Mouse (Mus musculus): Measurements from ENCODE around the gene Sema4a. TPM values are rescaled to one million over a fixed set of nuclear protein-coding genes. Genes with fewer than 3 reads are reported as not detected.

Sema4a gene
- total RNA-seq, 2 experiments from 2014 or later: 20.7 to 57.3 TPM

DNA sequence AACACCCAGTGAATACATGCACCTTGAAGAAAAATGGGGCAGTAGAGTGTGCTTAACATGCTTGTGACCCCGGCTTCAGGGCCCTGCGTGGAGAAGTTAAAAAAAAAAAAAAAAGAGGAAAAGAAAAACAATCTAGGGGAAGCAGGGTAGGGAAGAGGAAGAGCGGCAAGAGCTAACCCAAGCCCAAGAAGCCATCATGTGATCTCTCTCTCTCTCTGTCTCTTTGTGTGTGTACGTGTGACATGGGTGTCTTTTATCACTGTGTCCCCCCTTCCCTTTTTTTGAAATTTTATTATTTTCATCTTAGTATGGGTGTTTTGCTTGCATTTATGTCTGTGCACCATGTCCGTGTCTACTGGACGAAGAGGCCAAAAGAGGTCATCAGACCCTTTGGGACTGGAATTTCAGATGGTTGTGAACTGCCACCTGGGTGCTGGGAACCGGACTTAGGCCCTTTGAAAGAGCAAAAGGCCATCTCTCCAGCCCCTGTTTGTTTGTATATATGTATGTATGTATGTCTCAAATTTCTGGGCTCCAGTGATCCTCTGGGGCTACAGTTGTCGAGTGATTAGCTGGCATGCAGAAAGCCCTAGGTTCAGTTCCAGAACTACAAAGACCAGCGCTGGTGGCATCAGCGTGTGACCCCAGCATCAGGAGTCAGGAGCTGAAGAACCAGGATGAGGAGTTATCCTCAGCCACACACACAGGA, 57.3 kb downstream of the Sema4a start:
- no peak for ATAC-seq (replicated peaks; ENCODE audit: low FRiP score, poor library complexity, severe bottlenecking)

DNA sequence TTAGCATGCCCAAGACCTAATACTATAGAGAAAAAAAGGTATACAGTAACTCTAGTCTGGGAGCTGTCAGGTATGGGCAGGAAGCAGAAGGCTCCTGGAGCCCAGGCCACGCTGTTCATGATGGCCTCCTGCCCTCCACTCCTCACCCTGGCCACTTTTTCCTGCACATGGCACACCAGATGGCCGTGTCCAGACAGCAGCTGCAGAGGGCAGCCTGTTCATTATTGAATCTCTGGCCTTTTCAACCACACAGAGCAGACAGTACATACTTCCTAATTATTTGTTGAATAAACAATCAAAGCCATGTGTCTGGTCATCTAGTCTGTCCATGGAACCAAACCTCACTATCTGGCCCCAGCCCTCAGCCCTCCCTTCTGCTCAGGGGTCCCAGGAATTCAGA, 62.3 kb downstream of the Sema4a start:
- no peak for ATAC-seq (replicated peaks; ENCODE audit: low FRiP score, poor library complexity, severe bottlenecking)

GRCm38 (mm10) chr3:88395742-88396141, 65.2 kb downstream of the Sema4a start:
- no peak for ATAC-seq (replicated peaks; ENCODE audit: low FRiP score, poor library complexity, severe bottlenecking)

GRCm38 (mm10) chr3:88395288-88395687, 65.7 kb downstream of the Sema4a start:
- ATAC-seq (replicated peaks; ENCODE audit: low FRiP score, poor library complexity, severe bottlenecking): no peak

- ATAC-seq (replicated peaks; ENCODE audit: low FRiP score, poor library complexity, severe bottlenecking): no peak
These were observed 67.1 kb downstream of the Sema4a start for GRCm38 (mm10) chr3:88393776-88394375.

Other genes starting within 250 kb of the Sema4a start
- gene Rhbg, start 206.5 kb downstream of the Sema4a start, total RNA-seq (2015; ENCODE audit: low replicate concordance): not detected in 2 replicates
- gene Rhbg, start 206.5 kb downstream of the Sema4a start, total RNA-seq (2017; ENCODE audit: low replicate concordance): not detected in 2 replicates
- gene Gm38392, start 174.0 kb downstream of the Sema4a start, total RNA-seq (2015; ENCODE audit: low replicate concordance): not detected in 2 replicates
- gene Gm38392, start 174.0 kb downstream of the Sema4a start, total RNA-seq (2017; ENCODE audit: low replicate concordance): not detected in 2 replicates
- gene Tsacc, start 164.2 kb downstream of the Sema4a start, total RNA-seq (2015; ENCODE audit: low replicate concordance): 5.0 TPM in 1 of 2 replicates, not detected in the other
- gene Tsacc, start 164.2 kb downstream of the Sema4a start, total RNA-seq (2017; ENCODE audit: low replicate concordance): not detected in 2 replicates
- gene Cct3, start 164.1 kb downstream of the Sema4a start, total RNA-seq (2015; ENCODE audit: low replicate concordance): 97.4 and 178 TPM in 2 replicates
- 48.6 and 66.1 TPM in 2 replicates for gene Cct3, start 164.1 kb downstream of the Sema4a start, total RNA-seq (2017; ENCODE audit: low replicate concordance)
- 11.1 and 58.3 TPM in 2 replicates for gene Glmp, start 136.2 kb downstream of the Sema4a start, total RNA-seq (2015; ENCODE audit: low replicate concordance)
- gene Glmp, start 136.2 kb downstream of the Sema4a start, total RNA-seq (2017; ENCODE audit: low replicate concordance): 5.9 and 13.1 TPM in 2 replicates
- gene Tmem79, start 125.0 kb downstream of the Sema4a start, total RNA-seq (2015; ENCODE audit: low replicate concordance): not detected in 2 replicates
- gene Tmem79, start 125.0 kb downstream of the Sema4a start, total RNA-seq (2017; ENCODE audit: low replicate concordance): 0.09 TPM in 1 of 2 replicates, not detected in the other
- 28.1 and 29.5 TPM in 2 replicates for gene Smg5, start 124.9 kb downstream of the Sema4a start, total RNA-seq (2015; ENCODE audit: low replicate concordance)
- 45.1 and 58.0 TPM in 2 replicates for gene Smg5, start 124.9 kb downstream of the Sema4a start, total RNA-seq (2017; ENCODE audit: low replicate concordance)
- gene Paqr6, start 96.6 kb downstream of the Sema4a start, total RNA-seq (2015; ENCODE audit: low replicate concordance): 3.1 TPM in 1 of 2 replicates, not detected in the other
- gene Paqr6, start 96.6 kb downstream of the Sema4a start, total RNA-seq (2017; ENCODE audit: low replicate concordance): not detected in 2 replicates
- not detected in 2 replicates for gene Bglap3, start 88.4 kb downstream of the Sema4a start, total RNA-seq (2015; ENCODE audit: low replicate concordance)
- not detected in 2 replicates for gene Bglap3, start 88.4 kb downstream of the Sema4a start, total RNA-seq (2017; ENCODE audit: low replicate concordance)
- gene Bglap2, start 82.5 kb downstream of the Sema4a start, total RNA-seq (2015; ENCODE audit: low replicate concordance): not detected in 2 replicates
- gene Bglap2, start 82.5 kb downstream of the Sema4a start, total RNA-seq (2017; ENCODE audit: low replicate concordance): not detected in 2 replicates
- gene Bglap, start 76.7 kb downstream of the Sema4a start, total RNA-seq (2015; ENCODE audit: low replicate concordance): not detected in 2 replicates
- gene Bglap, start 76.7 kb downstream of the Sema4a start, total RNA-seq (2017; ENCODE audit: low replicate concordance): not detected in 2 replicates
- gene Pmf1, start 50.9 kb downstream of the Sema4a start, total RNA-seq (2015; ENCODE audit: low replicate concordance): 33.2 and 56.6 TPM in 2 replicates
- gene Pmf1, start 50.9 kb downstream of the Sema4a start, total RNA-seq (2017; ENCODE audit: low replicate concordance): 42.1 and 43.4 TPM in 2 replicates
- gene Slc25a44, start 36.0 kb downstream of the Sema4a start, total RNA-seq (2015; ENCODE audit: low replicate concordance): 7.9 and 11.5 TPM in 2 replicates
- gene Slc25a44, start 36.0 kb downstream of the Sema4a start, total RNA-seq (2017; ENCODE audit: low replicate concordance): 13.7 and 20.2 TPM in 2 replicates
- 6.9 and 9.0 TPM in 2 replicates for gene Lmna, start 48.8 kb upstream of the Sema4a start, total RNA-seq (2015; ENCODE audit: low replicate concordance)
- 45.6 and 52.7 TPM in 2 replicates for gene Lmna, start 48.8 kb upstream of the Sema4a start, total RNA-seq (2017; ENCODE audit: low replicate concordance)
- 0.19 and 1.5 TPM in 2 replicates for gene Mex3a, start 71.2 kb upstream of the Sema4a start, total RNA-seq (2015; ENCODE audit: low replicate concordance)
- gene Mex3a, start 71.2 kb upstream of the Sema4a start, total RNA-seq (2017; ENCODE audit: low replicate concordance): 0.34 TPM in 1 of 2 replicates, not detected in the other
- not detected in 2 replicates for gene Rab25, start 87.1 kb upstream of the Sema4a start, total RNA-seq (2015; ENCODE audit: low replicate concordance)
- not detected in 2 replicates for gene Rab25, start 87.1 kb upstream of the Sema4a start, total RNA-seq (2017; ENCODE audit: low replicate concordance)
- 4.2 and 8.6 TPM in 2 replicates for gene Lamtor2, start 91.9 kb upstream of the Sema4a start, total RNA-seq (2015; ENCODE audit: low replicate concordance)
- 14.3 and 15.8 TPM in 2 replicates for gene Lamtor2, start 91.9 kb upstream of the Sema4a start, total RNA-seq (2017; ENCODE audit: low replicate concordance)
- gene Ubqln4, start 92.6 kb upstream of the Sema4a start, total RNA-seq (2015; ENCODE audit: low replicate concordance): 5.4 and 7.9 TPM in 2 replicates
- gene Ubqln4, start 92.6 kb upstream of the Sema4a start, total RNA-seq (2017; ENCODE audit: low replicate concordance): 5.7 and 10.0 TPM in 2 replicates
- 80.3 and 91.8 TPM in 2 replicates for gene Ssr2, start 114.7 kb upstream of the Sema4a start, total RNA-seq (2015; ENCODE audit: low replicate concordance)
- gene Ssr2, start 114.7 kb upstream of the Sema4a start, total RNA-seq (2017; ENCODE audit: low replicate concordance): 24.3 and 35.9 TPM in 2 replicates
- 15.2 and 20.5 TPM in 2 replicates for gene Arhgef2, start 144.8 kb upstream of the Sema4a start, total RNA-seq (2015; ENCODE audit: low replicate concordance)
- gene Arhgef2, start 144.8 kb upstream of the Sema4a start, total RNA-seq (2017; ENCODE audit: low replicate concordance): 16.7 and 18.1 TPM in 2 replicates
- gene Rxfp4, start 192.0 kb upstream of the Sema4a start, total RNA-seq (2015; ENCODE audit: low replicate concordance): not detected in 2 replicates
- gene Rxfp4, start 192.0 kb upstream of the Sema4a start, total RNA-seq (2017; ENCODE audit: low replicate concordance): not detected in 2 replicates
- 25.0 and 29.5 TPM in 2 replicates for gene Khdc4, start 224.6 kb upstream of the Sema4a start, total RNA-seq (2015; ENCODE audit: low replicate concordance)
- gene Khdc4, start 224.6 kb upstream of the Sema4a start, total RNA-seq (2017; ENCODE audit: low replicate concordance): 19.9 and 23.4 TPM in 2 replicates

Measured in erythroblast, adult 5-6 weeks (primary cell).